Mouse (Mus musculus): Measurements from ENCODE around the gene 4930550C14Rik. TPM values are rescaled to one million over a fixed set of nuclear protein-coding genes. Genes with fewer than 3 reads are reported as not detected.

The 4930550C14Rik gene
- polyA plus RNA-seq, 1 experiment from 2014 or later: 0.58 TPM

- Histone ChIP-seq H3K27ac (replicated peaks) (no peak overlapping the region), H3K27me3 (ENCODE audit: control insufficient read depth, insufficient read depth, low read length) (no peaks in the 10 kb centered on the region), H3K4me2 (replicated peaks; ENCODE audit: low read depth) (no peak overlapping the region), H3K4me1 (replicated peaks; ENCODE audit: control insufficient read depth, insufficient read depth) (no peaks in the 10 kb centered on the region; the same call in 1 of the 2 replicates), H3K9ac (ENCODE audit: low read length) (no peak overlapping the region; the same call in 1 of the 2 replicates), H3K36me3 (ENCODE audit: control insufficient read depth, insufficient read depth, low read length) (peaks cover 6% of the 10 kb centered on the region; the same call in 1 of the 2 replicates), H3K9me3 (ENCODE audit: control insufficient read depth, low read length) (no peaks in the 10 kb centered on the region), H3K4me3 (ENCODE audit: low read depth, low read length) (no peak overlapping the region)
- TF ChIP-seq EP300 (optimal IDR thresholded peaks at IDR 0.05) (no peak), CTCF (IDR thresholded peaks at IDR 0.05; ENCODE audit: low read depth) (no peak)
- DNase-seq (ENCODE audit: low spot score) (no peak), ATAC-seq (ENCODE audit: low FRiP score, low TSS enrichment) (no peak)
- WGBS: 78% methylated on average over 13 of the region's 13 CpGs
Measured at GRCm38 (mm10) chr9:53397685-53398387, 4.3 kb upstream of the 4930550C14Rik start.

- peaks cover 6% of the 10 kb centered on the region; the same call in 1 of the 2 replicates for H3K36me3 ChIP-seq (ENCODE audit: control insufficient read depth, insufficient read depth, low read length)
- H3K4me1 ChIP-seq (replicated peaks; ENCODE audit: control insufficient read depth, insufficient read depth): no peaks in the 10 kb centered on the region; the same call in 1 of the 2 replicates
- H3K9ac ChIP-seq (ENCODE audit: low read length): no peak overlapping the region
- no peak overlapping the region for H3K4me2 ChIP-seq (replicated peaks; ENCODE audit: low read depth)
- DNase-seq (ENCODE audit: low spot score) (peak; percentile 75), ATAC-seq (ENCODE audit: low FRiP score, low TSS enrichment) (0 out of 2 replicates have a peak, but pooled peaks have one; percentile 47)
- WGBS: 19% methylated on average over 5 of the region's 5 CpGs
- H3K9me3 ChIP-seq (ENCODE audit: control insufficient read depth, low read length): no peaks in the 10 kb centered on the region
- no peaks in the 10 kb centered on the region for H3K27me3 ChIP-seq (ENCODE audit: control insufficient read depth, insufficient read depth, low read length)
- no peak overlapping the region for H3K4me3 ChIP-seq (ENCODE audit: low read depth, low read length)
- no peak overlapping the region for H3K27ac ChIP-seq (replicated peaks)
- no peak for TF ChIP-seq EP300 (optimal IDR thresholded peaks at IDR 0.05)
- TF ChIP-seq CTCF (IDR thresholded peaks at IDR 0.05; ENCODE audit: low read depth): peak; percentile 81
Measured at GRCm38 (mm10) chr9:53398388-53398700, 3.8 kb upstream of the 4930550C14Rik start.

GRCm38 (mm10) chr9:53399537-53399936 is 2.6 kb upstream of the 4930550C14Rik start:
- H3K27me3 ChIP-seq (ENCODE audit: control insufficient read depth, insufficient read depth, low read length): no peaks in the 10 kb centered on the region
- no peak overlapping the region for H3K4me2 ChIP-seq (replicated peaks; ENCODE audit: low read depth)
- no peak for DNase-seq (ENCODE audit: low spot score)
- H3K4me1 ChIP-seq (replicated peaks; ENCODE audit: control insufficient read depth, insufficient read depth): no peaks in the 10 kb centered on the region; the same call in 1 of the 2 replicates
- H3K4me3 ChIP-seq (ENCODE audit: low read depth, low read length): no peak overlapping the region
- H3K36me3 ChIP-seq (ENCODE audit: control insufficient read depth, insufficient read depth, low read length): peaks cover 6% of the 10 kb centered on the region; the same call in 1 of the 2 replicates
- ATAC-seq (ENCODE audit: low FRiP score, low TSS enrichment): no peak
- WGBS: 91% methylated on average over 8 of the region's 8 CpGs
- H3K9me3 ChIP-seq (ENCODE audit: control insufficient read depth, low read length): no peaks in the 10 kb centered on the region
- H3K9ac ChIP-seq (ENCODE audit: low read length): no peak overlapping the region
- no peak overlapping the region for H3K27ac ChIP-seq (replicated peaks)
- no peak for TF ChIP-seq CTCF (IDR thresholded peaks at IDR 0.05; ENCODE audit: low read depth)
- no peak for TF ChIP-seq EP300 (optimal IDR thresholded peaks at IDR 0.05)

GRCm38 (mm10) chr9:53400696-53401095 is 1.4 kb upstream of the 4930550C14Rik start:
- no peak for TF ChIP-seq CTCF (IDR thresholded peaks at IDR 0.05; ENCODE audit: low read depth)
- Histone ChIP-seq H3K27me3 (ENCODE audit: control insufficient read depth, insufficient read depth, low read length) (no peaks in the 10 kb centered on the region), H3K27ac (replicated peaks) (no peak overlapping the region), H3K4me3 (ENCODE audit: low read depth, low read length) (no peak overlapping the region), H3K9me3 (ENCODE audit: control insufficient read depth, low read length) (no peaks in the 10 kb centered on the region), H3K4me1 (replicated peaks; ENCODE audit: control insufficient read depth, insufficient read depth) (no peaks in the 10 kb centered on the region; the same call in 1 of the 2 replicates), H3K36me3 (ENCODE audit: control insufficient read depth, insufficient read depth, low read length) (peaks cover 6% of the 10 kb centered on the region; the same call in 1 of the 2 replicates), H3K4me2 (replicated peaks; ENCODE audit: low read depth) (no peak overlapping the region), H3K9ac (ENCODE audit: low read length) (no peak overlapping the region)
- no peak for ATAC-seq (ENCODE audit: low FRiP score, low TSS enrichment)
- 90% methylated on average over 4 of the region's 4 CpGs for WGBS
- DNase-seq (ENCODE audit: low spot score): no peak

- no peaks in the 10 kb centered on the region for H3K27me3 ChIP-seq (ENCODE audit: control insufficient read depth, insufficient read depth, low read length)
- ATAC-seq (ENCODE audit: low FRiP score, low TSS enrichment): no peak
- TF ChIP-seq CTCF (IDR thresholded peaks at IDR 0.05; ENCODE audit: low read depth) (no peak), EP300 (optimal IDR thresholded peaks at IDR 0.05) (no peak)
- no peaks in the 10 kb centered on the region; the same call in 1 of the 2 replicates for H3K4me1 ChIP-seq (replicated peaks; ENCODE audit: control insufficient read depth, insufficient read depth)
- H3K9me3 ChIP-seq (ENCODE audit: control insufficient read depth, low read length): no peaks in the 10 kb centered on the region
- H3K4me3 ChIP-seq (ENCODE audit: low read depth, low read length): no peak overlapping the region
- no peak overlapping the region for H3K27ac ChIP-seq (replicated peaks)
- peaks cover 6% of the 10 kb centered on the region; the same call in 1 of the 2 replicates for H3K36me3 ChIP-seq (ENCODE audit: control insufficient read depth, insufficient read depth, low read length)
- no peak overlapping the region for H3K4me2 ChIP-seq (replicated peaks; ENCODE audit: low read depth)
- H3K9ac ChIP-seq (ENCODE audit: low read length): no peak overlapping the region
- no peak for DNase-seq (ENCODE audit: low spot score)
- WGBS: 86% methylated on average over 8 of the region's 8 CpGs
Measured at GRCm38 (mm10) chr9:53401146-53401545, 979 bp upstream of the 4930550C14Rik start.

- ATAC-seq (ENCODE audit: low FRiP score, low TSS enrichment) (0 out of 2 replicates have a peak, but pooled peaks have one; percentile 5), DNase-seq (ENCODE audit: low spot score) (no peak)
- Histone ChIP-seq H3K9ac (ENCODE audit: low read length) (no peak overlapping the region), H3K27ac (replicated peaks) (no peak overlapping the region; the same call in 1 of the 2 replicates), H3K4me2 (replicated peaks; ENCODE audit: low read depth) (peak overlapping the region; percentile 46; the same call in 1 of the 2 replicates), H3K4me1 (replicated peaks; ENCODE audit: control insufficient read depth, insufficient read depth) (no peaks in the 10 kb centered on the region; the same call in 1 of the 2 replicates), H3K36me3 (ENCODE audit: control insufficient read depth, insufficient read depth, low read length) (peaks cover 4% of the 10 kb centered on the region; the same call in 1 of the 2 replicates), H3K4me3 (ENCODE audit: low read depth, low read length) (no peak overlapping the region), H3K27me3 (ENCODE audit: control insufficient read depth, insufficient read depth, low read length) (no peaks in the 10 kb centered on the region), H3K9me3 (ENCODE audit: control insufficient read depth, low read length) (no peaks in the 10 kb centered on the region)
- TF ChIP-seq CTCF (IDR thresholded peaks at IDR 0.05; ENCODE audit: low read depth): no peak
- TF ChIP-seq EP300 (optimal IDR thresholded peaks at IDR 0.05): no peak
- WGBS: 60% methylated on average over 8 of the region's 8 CpGs
Measured at GRCm38 (mm10) chr9:53402991-53403390, 866 bp downstream of the 4930550C14Rik start.

Measured in stomach, postnatal 0 days (tissue).